Mouse (Mus musculus): Measurements from ENCODE around the gene Rab23. TPM values are rescaled to one million over a fixed set of nuclear protein-coding genes. Genes with fewer than 3 reads are reported as not detected.
"Not testable (repeated sequence)": the region's sequence is repeated elsewhere in the genome, so short reads cannot be mapped to it uniquely, and the experiment has no call there.

Gene Rab23
- total and polyA plus RNA-seq, 2 experiments = 4.5 to 13.6 TPM

GRCm38 (mm10) chr1:33733044-33733443 lies 13.4 kb downstream of the Rab23 start:
- Histone ChIP-seq H3K4me1 (ENCODE audit: control insufficient read depth, insufficient read depth, low read length) (peaks cover 2% of the 10 kb centered on the region), H3K27me3 (ENCODE audit: control insufficient read depth, insufficient read depth, low read length) (no peaks in the 10 kb centered on the region), H3K9ac (ENCODE audit: low read depth, low read length) (no peak overlapping the region), H3K79me2 (ENCODE audit: control insufficient read depth, insufficient read depth, low read length) (no peaks in the 10 kb centered on the region), H3K4me3 (ENCODE audit: insufficient read depth, low read depth, low read length) (no peak overlapping the region), H3K36me3 (ENCODE audit: control insufficient read depth, insufficient read depth, low read length) (peaks cover 3% of the 10 kb centered on the region; the same call in 1 of the 2 replicates), H3K27ac (replicated peaks; ENCODE audit: insufficient read depth, low read depth, low read length) (no peak overlapping the region)
- TF ChIP-seq CTCF (IDR thresholded peaks at IDR 0.05; ENCODE audit: low read depth, low read length) (no peak), POLR2A (IDR thresholded peaks at IDR 0.05; ENCODE audit: extremely low read depth, insufficient read depth, low read length) (no peak)
- no peak for DNase-seq (ENCODE audit: extremely low read depth, low read depth, low spot score)
- 75% methylated on average over 9 of the region's 9 CpGs for WGBS

- peaks cover 2% of the 10 kb centered on the region for H3K4me1 ChIP-seq (ENCODE audit: control insufficient read depth, insufficient read depth, low read length)
- H3K79me2 ChIP-seq (ENCODE audit: control insufficient read depth, insufficient read depth, low read length) = no peaks in the 10 kb centered on the region
- 20% methylated on average over 5 of the region's 5 CpGs for WGBS
- no peaks in the 10 kb centered on the region for H3K36me3 ChIP-seq (ENCODE audit: control insufficient read depth, insufficient read depth, low read length)
- peak overlapping the region; percentile 47 for H3K4me3 ChIP-seq (ENCODE audit: insufficient read depth, low read depth, low read length)
- TF ChIP-seq POLR2A (IDR thresholded peaks at IDR 0.05; ENCODE audit: extremely low read depth, insufficient read depth, low read length) (no peak), CTCF (IDR thresholded peaks at IDR 0.05; ENCODE audit: low read depth, low read length) (no peak)
- no peaks in the 10 kb centered on the region for H3K27me3 ChIP-seq (ENCODE audit: control insufficient read depth, insufficient read depth, low read length)
- peak overlapping the region; percentile 60; the same call in 1 of the 2 replicates for H3K9ac ChIP-seq (ENCODE audit: low read depth, low read length)
- peak overlapping the region; percentile 92 for H3K27ac ChIP-seq (replicated peaks; ENCODE audit: insufficient read depth, low read depth, low read length)
- peak; percentile 92 for DNase-seq (ENCODE audit: extremely low read depth, low read depth, low spot score)
These were observed 14.5 kb downstream of the Rab23 start for GRCm38 (mm10) chr1:33734001-33734685.

- Histone ChIP-seq H3K4me3 (ENCODE audit: insufficient read depth, low read depth, low read length) (no peak overlapping the region), H3K27me3 (ENCODE audit: control insufficient read depth, insufficient read depth, low read length) (no peaks in the 10 kb centered on the region), H3K4me1 (ENCODE audit: control insufficient read depth, insufficient read depth, low read length) (peaks cover 3% of the 10 kb centered on the region), H3K36me3 (ENCODE audit: control insufficient read depth, insufficient read depth, low read length) (no peaks in the 10 kb centered on the region; the same call in 1 of the 2 replicates), H3K9ac (ENCODE audit: low read depth, low read length) (no peak overlapping the region), H3K27ac (replicated peaks; ENCODE audit: insufficient read depth, low read depth, low read length) (no peak overlapping the region), H3K79me2 (ENCODE audit: control insufficient read depth, insufficient read depth, low read length) (no peaks in the 10 kb centered on the region)
- 91% methylated on average over 11 of the region's 11 CpGs for WGBS
- DNase-seq (ENCODE audit: extremely low read depth, low read depth, low spot score) = no peak
- TF ChIP-seq CTCF (IDR thresholded peaks at IDR 0.05; ENCODE audit: low read depth, low read length) (no peak), POLR2A (IDR thresholded peaks at IDR 0.05; ENCODE audit: extremely low read depth, insufficient read depth, low read length) (no peak)
These were observed 18.6 kb downstream of the Rab23 start for GRCm38 (mm10) chr1:33738281-33738680.

- DNase-seq (ENCODE audit: extremely low read depth, low read depth, low spot score) = no peak
- 76% methylated on average over 11 of the region's 11 CpGs for WGBS
- Histone ChIP-seq H3K4me1 (ENCODE audit: control insufficient read depth, insufficient read depth, low read length) (peaks cover 3% of the 10 kb centered on the region), H3K36me3 (ENCODE audit: control insufficient read depth, insufficient read depth, low read length) (no peaks in the 10 kb centered on the region; the same call in 1 of the 2 replicates), H3K27me3 (ENCODE audit: control insufficient read depth, insufficient read depth, low read length) (no peaks in the 10 kb centered on the region), H3K79me2 (ENCODE audit: control insufficient read depth, insufficient read depth, low read length) (no peaks in the 10 kb centered on the region), H3K27ac (replicated peaks; ENCODE audit: insufficient read depth, low read depth, low read length) (no peak overlapping the region), H3K4me3 (ENCODE audit: insufficient read depth, low read depth, low read length) (no peak overlapping the region), H3K9ac (ENCODE audit: low read depth, low read length) (no peak overlapping the region)
- TF ChIP-seq POLR2A (IDR thresholded peaks at IDR 0.05; ENCODE audit: extremely low read depth, insufficient read depth, low read length) (no peak), CTCF (IDR thresholded peaks at IDR 0.05; ENCODE audit: low read depth, low read length) (no peak)
These were observed 19.1 kb downstream of the Rab23 start for GRCm38 (mm10) chr1:33738681-33739278.

- 23% methylated on average over 12 of the region's 12 CpGs for WGBS
- Histone ChIP-seq H3K79me2 (ENCODE audit: control insufficient read depth, insufficient read depth, low read length) (no peaks in the 10 kb centered on the region), H3K9ac (ENCODE audit: low read depth, low read length) (no peak overlapping the region), H3K27ac (replicated peaks; ENCODE audit: insufficient read depth, low read depth, low read length) (no peak overlapping the region), H3K27me3 (ENCODE audit: control insufficient read depth, insufficient read depth, low read length) (no peaks in the 10 kb centered on the region), H3K4me1 (ENCODE audit: control insufficient read depth, insufficient read depth, low read length) (peaks cover 3% of the 10 kb centered on the region), H3K4me3 (ENCODE audit: insufficient read depth, low read depth, low read length) (no peak overlapping the region), H3K36me3 (ENCODE audit: control insufficient read depth, insufficient read depth, low read length) (no peaks in the 10 kb centered on the region; the same call in 1 of the 2 replicates)
- peak; percentile 58 for DNase-seq (ENCODE audit: extremely low read depth, low read depth, low spot score)
- TF ChIP-seq POLR2A (IDR thresholded peaks at IDR 0.05; ENCODE audit: extremely low read depth, insufficient read depth, low read length) (no peak), CTCF (IDR thresholded peaks at IDR 0.05; ENCODE audit: low read depth, low read length) (peak; percentile 83)
These were observed 19.6 kb downstream of the Rab23 start for GRCm38 (mm10) chr1:33739302-33739701.

- H3K9ac ChIP-seq (ENCODE audit: low read depth, low read length) = no peak overlapping the region
- H3K27ac ChIP-seq (replicated peaks; ENCODE audit: insufficient read depth, low read depth, low read length) = no peak overlapping the region
- no peak for DNase-seq (ENCODE audit: extremely low read depth, low read depth, low spot score)
- no peak overlapping the region for H3K4me3 ChIP-seq (ENCODE audit: insufficient read depth, low read depth, low read length)
- 23% methylated on average over 8 of the region's 8 CpGs for WGBS
- peaks cover 1% of the 10 kb centered on the region; the same call in 1 of the 2 replicates for H3K4me1 ChIP-seq (ENCODE audit: control insufficient read depth, insufficient read depth, low read length)
- H3K79me2 ChIP-seq (ENCODE audit: control insufficient read depth, insufficient read depth, low read length) = no peaks in the 10 kb centered on the region
- H3K36me3 ChIP-seq (ENCODE audit: control insufficient read depth, insufficient read depth, low read length) = no peaks in the 10 kb centered on the region; the same call in 1 of the 2 replicates
- TF ChIP-seq POLR2A (IDR thresholded peaks at IDR 0.05; ENCODE audit: extremely low read depth, insufficient read depth, low read length) (no peak), CTCF (IDR thresholded peaks at IDR 0.05; ENCODE audit: low read depth, low read length) (peak; percentile 95)
- no peaks in the 10 kb centered on the region for H3K27me3 ChIP-seq (ENCODE audit: control insufficient read depth, insufficient read depth, low read length)
These were observed 23.2 kb downstream of the Rab23 start for GRCm38 (mm10) chr1:33742903-33743302.

- not testable (repeated sequence) for H3K79me2 ChIP-seq (ENCODE audit: control insufficient read depth, insufficient read depth, low read length); H3K9ac ChIP-seq (ENCODE audit: low read depth, low read length); H3K36me3 ChIP-seq (ENCODE audit: control insufficient read depth, insufficient read depth, low read length); H3K27ac ChIP-seq (replicated peaks; ENCODE audit: insufficient read depth, low read depth, low read length); H3K27me3 ChIP-seq (ENCODE audit: control insufficient read depth, insufficient read depth, low read length); H3K4me1 ChIP-seq (ENCODE audit: control insufficient read depth, insufficient read depth, low read length); DNase-seq (ENCODE audit: extremely low read depth, low read depth, low spot score); H3K4me3 ChIP-seq (ENCODE audit: insufficient read depth, low read depth, low read length)
- 89% methylated on average over 9 of the region's 9 CpGs for WGBS
These were observed 25.1 kb downstream of the Rab23 start for GRCm38 (mm10) chr1:33744815-33745214.
